Mouse (Mus musculus) cerebellum, adult 9-10 months (tissue): Measurements from ENCODE around the gene Fthl17c.
"Not testable (repeated sequence)": the region's sequence is repeated elsewhere in the genome, so short reads cannot be mapped to it uniquely, and the experiment has no call there.

Experiments
- DNase-seq: peaks from one replicate; pipeline ENCODE4 v3.0.0; 2022

Gene Fthl17c

DNA sequence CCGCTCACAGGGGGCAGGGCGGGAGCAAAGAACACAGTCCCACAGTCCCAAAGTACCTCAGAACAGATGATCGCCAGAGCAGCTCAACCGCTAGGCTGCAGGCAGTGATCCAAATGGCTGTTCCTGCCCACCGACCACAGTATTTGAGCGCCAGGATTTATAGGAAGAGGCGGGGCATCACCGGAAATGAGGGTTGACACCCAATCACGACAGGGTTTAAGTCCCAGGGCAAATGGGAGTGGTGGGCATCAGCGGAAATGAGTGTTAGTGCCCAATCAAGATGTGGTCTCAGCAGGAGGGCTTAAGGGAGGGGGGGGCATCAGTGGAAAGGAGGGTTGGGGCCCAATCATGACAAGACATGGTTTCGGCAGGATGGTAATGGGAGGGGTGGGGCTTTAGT lies at the start of gene Fthl17c:
TSS of gene Fthl17c (minus strand) at position 101 of the 400 bp plus-strand sequence.
- DNase-seq: not testable (repeated sequence)

DNA sequence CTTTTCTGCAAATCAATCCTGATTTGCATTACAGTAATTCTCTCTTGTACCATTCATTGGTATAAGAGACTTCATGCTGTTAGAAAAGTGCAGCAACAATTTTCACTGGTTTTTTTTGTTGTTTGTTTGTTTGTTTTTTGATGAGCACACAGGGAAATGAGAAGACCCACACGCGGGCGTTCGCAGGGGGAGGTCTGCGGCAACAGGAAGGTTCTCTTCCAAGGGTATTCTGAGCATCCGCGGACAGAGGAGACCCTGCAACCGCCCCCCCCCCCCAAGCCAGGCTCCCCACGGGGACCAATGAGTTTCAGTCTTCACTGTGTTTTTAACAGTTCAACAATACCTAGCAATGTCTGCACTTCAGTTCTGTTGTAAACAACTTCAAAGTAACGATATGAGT lies 43.1 kb upstream of the Fthl17c start:
- no peak for DNase-seq

DNA sequence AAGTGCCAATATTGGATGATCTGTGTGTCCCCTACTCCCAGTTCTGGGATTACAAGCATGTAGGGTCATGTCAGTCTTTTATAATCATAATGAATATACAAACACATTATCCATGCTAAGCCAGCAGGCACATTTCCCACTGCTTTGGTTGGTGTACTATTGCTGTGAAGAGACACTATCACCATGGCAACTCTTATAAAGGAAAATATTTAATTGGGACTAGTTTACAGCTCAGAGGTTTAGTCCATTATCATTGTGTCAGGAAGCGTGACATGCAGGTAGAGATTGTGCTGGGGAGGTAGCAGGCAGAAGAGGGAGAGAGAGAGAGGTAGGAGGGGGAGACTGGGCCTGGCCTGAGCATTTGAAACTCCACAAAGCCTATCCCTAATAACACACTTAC lies 39.7 kb upstream of the Fthl17c start:
- no peak for DNase-seq

DNA sequence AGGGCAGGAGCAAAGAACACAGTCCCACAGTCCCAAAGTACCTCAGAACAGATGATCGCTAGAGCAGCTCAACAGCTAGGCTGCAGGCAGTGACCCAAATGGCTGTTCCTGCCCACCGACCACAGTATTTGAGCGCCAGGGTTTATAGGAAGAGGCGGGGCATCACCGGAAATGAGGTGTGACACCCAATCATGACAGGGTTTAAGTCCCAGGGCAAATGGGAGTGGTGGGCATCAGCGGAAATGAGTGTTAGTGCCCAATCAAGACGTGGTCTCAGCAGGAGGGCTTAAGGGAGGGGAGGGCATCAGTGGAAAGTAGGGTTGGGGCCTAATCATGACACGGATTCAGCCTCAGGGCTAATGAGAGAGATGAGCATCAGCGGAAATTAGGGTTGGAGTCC lies 10.3 kb upstream of the Fthl17c start, which contains the start of gene Fthl17d:
TSS of gene Fthl17d (minus strand) at position 101 of the 400 bp plus-strand sequence.
- not testable (repeated sequence) for DNase-seq

DNA sequence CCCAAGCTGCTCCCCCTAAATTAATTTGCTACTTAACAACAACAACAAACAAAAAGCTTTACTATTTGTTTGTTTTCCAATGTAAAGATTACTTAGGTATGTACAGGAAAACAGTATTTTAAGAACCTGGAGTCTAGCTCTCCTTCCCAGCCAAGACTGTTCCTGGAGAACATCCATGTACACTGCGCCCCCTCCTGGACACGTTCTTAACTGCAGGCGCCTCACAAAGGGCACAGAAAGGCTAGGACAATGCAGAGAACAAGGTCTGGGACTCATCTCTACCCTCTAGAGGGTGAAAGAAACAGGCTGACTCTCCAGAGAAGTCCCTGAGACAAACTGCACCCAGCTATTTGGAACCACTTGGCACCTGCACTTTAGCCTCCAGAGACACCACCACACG lies 11.7 kb downstream of the Fthl17c start:
- not testable (repeated sequence) for DNase-seq

DNA sequence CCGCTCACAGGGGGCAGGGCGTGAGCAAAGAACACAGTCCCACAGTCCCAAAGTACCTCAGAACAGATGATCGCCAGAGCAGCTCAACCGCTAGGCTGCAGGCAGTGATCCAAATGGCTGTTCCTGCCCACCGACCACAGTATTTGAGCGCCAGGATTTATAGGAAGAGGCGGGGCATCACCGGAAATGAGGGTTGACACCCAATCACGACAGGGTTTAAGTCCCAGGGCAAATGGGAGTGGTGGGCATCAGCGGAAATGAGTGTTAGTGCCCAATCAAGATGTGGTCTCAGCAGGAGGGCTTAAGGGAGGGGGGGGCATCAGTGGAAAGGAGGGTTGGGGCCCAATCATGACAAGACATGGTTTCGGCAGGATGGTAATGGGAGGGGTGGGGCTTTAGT lies 13.5 kb downstream of the Fthl17c start, which contains the start of gene Fthl17b:
TSS of gene Fthl17b (minus strand) at position 101 of the 400 bp plus-strand sequence.
- not testable (repeated sequence) for DNase-seq

DNA sequence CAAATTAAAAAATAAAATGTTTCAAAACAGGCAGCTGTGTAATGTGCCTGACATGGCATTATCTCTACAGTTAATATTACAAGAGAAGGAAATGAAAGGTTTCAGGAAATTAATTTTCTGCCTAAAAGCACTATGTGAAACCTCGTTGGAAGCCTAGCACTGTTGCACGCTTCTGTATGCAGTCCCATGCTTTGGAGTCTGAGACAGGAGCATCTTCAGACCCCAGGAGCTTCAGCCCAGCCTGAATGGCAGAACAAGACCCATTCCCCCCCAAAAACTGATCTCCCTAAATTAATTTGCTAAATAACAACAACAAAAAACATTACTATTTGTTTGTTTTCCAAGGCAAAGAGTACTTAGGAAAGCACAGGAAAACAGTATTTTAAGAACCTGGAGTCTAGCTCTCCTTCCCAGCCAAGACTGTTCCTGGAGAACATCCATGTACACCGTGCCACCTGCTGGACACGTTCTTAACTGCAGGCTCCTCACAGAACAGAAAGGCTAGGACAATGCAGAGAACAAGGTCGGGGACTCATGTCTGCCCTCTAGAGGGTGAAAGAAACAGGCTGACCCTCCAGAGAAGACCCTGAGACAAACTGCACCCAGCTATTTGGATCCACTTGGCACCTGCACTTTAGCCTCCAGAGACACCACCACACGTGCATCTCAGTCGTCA lies 28.1 kb downstream of the Fthl17c start:
- DNase-seq: peak; percentile 84

DNA sequence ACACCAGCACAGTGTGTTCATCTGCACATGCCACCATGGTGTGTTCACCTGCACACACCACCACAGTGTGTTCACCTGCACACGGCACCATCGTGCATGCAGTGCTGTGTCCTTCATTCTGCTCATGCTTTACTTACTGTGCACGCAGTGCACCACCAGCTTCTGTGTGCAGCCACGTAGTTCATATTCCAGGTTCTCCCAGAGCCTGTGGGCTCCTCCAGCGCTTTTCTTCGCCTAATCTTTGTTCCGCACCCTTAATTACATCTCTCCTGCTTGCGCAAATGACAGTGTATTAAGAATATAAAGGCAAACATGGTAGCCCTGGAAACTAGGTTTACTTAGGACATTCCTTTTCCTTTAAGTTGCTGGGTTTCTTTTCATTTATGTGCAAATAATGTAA lies 32.3 kb downstream of the Fthl17c start:
- no peak for DNase-seq

DNA sequence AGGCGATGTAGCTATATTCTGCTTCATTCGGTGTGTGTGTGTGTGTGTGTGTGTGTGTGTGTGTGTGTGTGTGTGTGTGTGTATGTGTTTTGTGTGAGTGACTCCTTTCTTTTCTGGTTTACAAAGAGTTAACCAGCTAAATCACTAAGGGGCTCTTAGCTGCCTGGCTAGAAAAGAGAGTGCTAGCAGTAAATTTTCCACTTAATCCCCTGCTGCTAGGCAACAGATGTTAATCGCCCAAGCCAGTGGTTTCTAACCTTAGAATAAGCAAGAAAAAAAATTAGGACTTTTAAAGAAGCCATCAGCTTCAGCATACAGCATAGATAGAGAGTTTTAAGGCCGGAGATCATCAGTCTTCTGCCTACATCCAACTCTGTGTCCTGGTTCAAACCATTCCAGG lies 49.1 kb downstream of the Fthl17c start:
- no peak for DNase-seq
